Mouse (Mus musculus) ovary, adult 2 months (tissue): ENCODE data around the gene Sac3d1. TPM values are rescaled to one million over a fixed set of nuclear protein-coding genes. Genes with fewer than 3 reads are reported as not detected.

Experiments
- polyA plus RNA-seq: library from polyadenylated mRNA; depleted of rRNA; stranded (reverse); fragments of >200 nt; gene quantifications from 2 replicates; pipeline ENCODE4 v1.2.3, GENCODE M21; 2012; rRNA removed

Gene Sac3d1
- 95.3 and 147 TPM in 2 replicates for polyA plus RNA-seq

DNA sequence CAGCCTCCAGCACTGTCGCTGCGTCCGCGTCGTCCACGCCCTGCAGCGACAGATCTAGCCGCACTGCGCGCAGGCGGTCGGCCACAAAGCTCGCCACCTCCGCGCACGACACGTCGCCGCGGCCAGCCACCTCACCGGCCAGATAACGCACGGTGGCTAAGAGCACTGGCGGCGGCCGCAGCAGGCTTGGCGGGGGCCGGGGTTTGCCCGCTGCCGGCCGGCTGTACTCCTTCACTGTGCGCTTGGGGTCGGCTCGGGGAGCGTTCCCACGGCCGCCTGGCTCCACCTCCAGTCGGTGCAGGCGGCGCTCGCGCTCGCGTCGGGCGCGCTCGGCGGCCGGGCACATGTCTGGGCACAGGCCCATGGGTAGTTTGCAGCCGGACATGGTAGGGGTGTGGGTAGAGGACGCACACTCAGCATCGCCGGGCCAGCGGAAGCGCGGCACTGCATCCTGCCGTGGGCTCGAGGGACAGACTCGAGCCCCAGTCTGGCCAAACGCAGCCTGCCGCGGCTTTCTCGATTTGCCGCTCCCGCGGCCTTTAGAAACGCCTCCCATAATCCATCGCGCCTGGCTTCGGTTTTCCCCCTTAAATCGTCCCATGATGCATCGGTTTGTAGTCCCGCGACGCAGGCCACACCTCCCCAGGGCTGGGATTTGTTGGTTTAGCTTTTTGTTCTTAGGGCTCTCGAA lies at the start of gene Sac3d1:
Gene Sac3d1, minus strand, starts transcription at position 665 of the 691 bp plus-strand sequence.

DNA sequence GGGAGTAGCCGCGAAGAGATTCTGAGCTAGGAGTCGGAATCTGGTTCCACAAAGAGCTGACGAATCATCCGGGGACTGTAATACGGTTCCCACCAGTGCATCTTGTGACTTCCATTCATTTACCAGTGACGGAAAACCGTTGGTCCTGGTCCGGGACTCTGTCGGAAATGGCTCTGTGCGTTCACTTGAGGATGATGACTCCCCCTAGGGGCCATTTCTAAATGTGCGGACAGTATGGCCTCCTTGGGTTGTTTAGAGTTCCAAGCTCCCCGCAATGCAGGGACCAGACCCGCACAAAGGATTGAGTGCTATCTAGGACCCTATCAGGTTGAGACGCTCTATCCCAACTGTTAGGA lies 22.9 kb upstream of the Sac3d1 start, which contains the start of gene Arl2:
Gene Arl2, minus strand, starts transcription at position 155 of the 356 bp plus-strand sequence.

DNA sequence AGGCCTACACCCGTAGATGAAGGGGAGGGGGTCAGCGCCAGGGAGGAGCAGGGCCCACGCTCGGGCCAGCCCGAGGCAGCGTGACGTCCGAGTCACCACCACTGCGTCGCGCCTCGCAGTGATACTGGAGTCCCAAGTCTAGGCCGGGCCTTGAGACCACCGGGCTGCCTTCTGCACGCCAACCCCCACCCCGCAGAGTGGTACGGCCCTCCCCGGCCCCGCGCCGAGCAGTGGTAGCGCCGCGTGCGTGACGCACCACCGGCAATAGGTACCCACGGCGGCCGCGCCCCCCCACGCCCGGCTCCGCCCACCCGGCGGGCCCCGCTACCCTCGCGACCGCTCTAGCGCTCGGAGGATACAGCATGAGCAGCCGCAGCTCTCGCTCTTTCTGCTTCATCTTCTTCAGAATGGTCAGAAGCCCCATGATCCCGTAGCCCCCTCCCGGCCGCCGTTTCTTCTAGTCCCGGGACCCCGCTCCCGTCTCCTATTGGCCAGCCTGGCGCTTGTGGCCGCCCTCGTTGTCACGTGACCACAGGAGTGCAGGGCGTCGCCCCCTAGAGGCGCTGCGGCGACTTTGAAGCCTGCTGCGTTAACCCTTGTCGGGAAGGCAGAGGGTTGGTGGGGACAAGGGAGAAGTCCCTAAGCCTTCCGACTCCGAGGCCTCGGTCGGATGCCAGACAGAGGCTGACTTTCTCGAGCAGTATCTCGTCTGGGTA lies 22.4 kb upstream of the Sac3d1 start, which contains the start of gene Batf2:
Gene Batf2, plus strand, starts transcription at position 306 of the 716 bp plus-strand sequence.

DNA sequence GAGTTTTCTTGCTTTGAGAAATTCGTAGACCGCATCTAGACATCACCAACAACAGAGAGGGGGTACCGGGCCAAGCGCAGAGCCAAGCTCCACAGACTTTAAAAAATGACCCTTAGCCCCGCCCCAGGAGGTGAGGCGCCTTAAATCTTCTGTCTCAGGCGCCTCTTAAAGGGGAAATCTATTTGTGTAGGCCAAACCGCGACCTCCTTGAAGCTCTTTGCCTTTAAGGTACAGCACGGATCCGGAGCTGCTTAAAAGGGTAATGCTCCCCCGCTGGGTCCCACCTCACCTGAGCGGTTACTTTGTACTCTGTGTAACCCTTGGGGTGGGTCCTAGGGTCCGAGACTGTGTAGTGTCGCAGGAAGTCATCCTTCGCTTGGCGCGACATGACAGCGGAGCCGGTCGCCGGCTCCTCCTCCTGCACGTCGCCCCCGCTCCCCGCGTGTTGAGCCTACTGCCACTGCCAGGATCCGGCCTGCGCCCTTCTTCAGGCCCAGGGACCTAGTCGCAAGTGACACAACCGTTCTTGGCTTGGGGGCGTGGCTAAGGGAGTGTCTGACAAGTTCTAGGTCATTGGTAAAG lies 9.4 kb upstream of the Sac3d1 start, which contains the start of gene Snx15:
Gene Snx15, minus strand, starts transcription at position 545 of the 582 bp plus-strand sequence.

DNA sequence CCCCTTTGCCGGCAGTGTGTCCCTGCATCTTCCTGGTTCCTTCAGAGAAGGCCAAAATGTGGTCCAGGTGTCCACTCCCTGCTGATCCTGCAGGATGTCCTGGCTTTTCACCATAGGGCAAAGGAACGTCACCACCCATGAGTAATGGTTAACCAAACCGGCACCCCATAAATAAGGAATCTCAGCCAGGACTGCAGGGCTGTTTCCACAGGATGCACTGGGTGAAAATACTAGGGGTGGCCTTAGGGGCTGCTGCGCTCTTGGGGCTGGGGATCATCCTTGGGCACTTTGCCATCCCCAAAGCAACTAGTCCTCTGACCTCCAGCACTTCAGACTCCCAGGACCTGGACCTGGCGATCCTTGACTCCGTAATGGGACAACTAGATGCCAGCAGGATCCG lies 12.9 kb downstream of the Sac3d1 start, which contains the start of gene Naaladl1:
Gene Naaladl1, plus strand, starts transcription at position 197 of the 400 bp plus-strand sequence.

DNA sequence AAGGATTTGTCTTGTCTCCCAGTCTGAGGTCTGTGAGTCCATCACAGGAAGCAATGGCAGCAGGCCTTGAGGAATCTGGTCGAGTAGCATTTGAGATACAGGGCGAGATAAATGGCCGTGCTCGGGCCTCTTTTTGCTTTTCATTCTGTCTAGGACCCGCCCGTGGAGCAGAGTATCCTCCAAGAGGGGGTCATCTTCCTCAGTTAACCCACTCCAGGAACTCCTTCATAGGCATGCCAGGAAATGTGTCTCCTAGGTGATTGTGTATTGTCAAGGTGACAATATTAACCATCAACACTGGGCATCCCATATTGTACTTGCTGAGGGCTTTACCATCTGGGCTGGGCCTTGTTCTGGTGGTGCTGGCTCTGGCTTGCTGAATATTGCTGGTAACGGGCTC lies 24.3 kb downstream of the Sac3d1 start, which contains the start of gene AC131692.1:
Gene AC131692.1, plus strand, starts transcription at position 301 of the 400 bp plus-strand sequence.

DNA sequence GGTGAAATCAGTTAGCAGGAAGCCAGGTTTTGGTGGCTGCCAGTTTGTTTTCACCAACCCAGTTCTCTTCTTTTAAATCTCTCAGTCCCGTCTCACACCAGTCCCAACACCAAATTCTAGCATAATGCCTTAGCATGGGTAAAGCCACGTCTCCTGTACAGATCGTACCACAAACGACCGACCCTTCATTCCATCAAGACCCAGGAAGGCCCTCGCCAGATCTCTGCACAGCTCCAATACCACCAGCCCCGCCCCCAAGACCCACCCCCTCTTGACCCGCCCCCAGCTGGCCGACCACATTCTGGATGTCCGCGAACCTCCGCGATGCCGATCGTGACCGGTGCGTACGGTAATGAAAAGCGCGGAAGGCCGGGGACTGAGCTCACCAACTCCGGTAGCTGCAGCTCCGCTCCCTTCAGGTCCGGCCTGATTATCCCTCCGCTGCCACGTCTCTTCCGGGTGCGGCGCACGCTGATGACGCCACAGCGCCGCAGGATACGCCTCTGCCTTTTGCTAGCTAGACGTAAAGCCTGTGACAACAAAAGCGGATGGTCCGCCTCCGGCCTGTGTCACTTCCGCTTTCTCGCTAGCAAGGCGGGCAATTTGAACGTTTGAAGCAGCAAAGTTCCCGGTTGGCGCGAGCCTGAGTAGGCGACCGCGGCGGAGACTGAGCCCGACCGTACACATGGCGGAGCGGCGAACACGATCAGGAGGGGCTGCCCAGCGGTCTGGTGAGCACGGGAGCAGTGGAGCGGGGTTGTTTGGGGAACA lies 33.8 kb downstream of the Sac3d1 start, which contains the start of the genes Zfpl1 and Cdca5:
Gene Zfpl1, minus strand, starts transcription at position 479 of the 771 bp plus-strand sequence.
Gene Cdca5, plus strand, starts transcription at position 506 of the 771 bp plus-strand sequence.

DNA sequence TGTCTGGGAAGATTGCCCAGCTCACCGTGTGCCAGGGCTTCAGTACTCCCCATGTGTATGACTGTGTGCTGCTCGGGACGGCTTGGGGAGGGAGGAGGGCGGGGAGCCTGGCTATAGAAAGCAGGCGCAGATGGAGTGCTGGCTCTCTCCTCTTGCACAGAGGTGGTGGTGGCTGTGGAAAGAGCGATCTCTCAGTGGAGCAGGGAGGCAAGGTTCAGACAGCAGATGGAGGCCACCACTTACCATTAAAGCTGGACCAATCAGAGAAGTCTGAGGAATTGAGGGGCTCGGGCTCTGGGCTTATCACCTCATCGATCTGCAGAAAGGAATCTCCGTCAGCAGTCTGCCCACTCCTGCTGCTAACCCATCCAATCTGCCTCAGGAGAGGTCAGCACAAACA lies 36.3 kb downstream of the Sac3d1 start, which contains the start of gene Gm28374:
Gene Gm28374, minus strand, starts transcription at position 101 of the 400 bp plus-strand sequence.

DNA sequence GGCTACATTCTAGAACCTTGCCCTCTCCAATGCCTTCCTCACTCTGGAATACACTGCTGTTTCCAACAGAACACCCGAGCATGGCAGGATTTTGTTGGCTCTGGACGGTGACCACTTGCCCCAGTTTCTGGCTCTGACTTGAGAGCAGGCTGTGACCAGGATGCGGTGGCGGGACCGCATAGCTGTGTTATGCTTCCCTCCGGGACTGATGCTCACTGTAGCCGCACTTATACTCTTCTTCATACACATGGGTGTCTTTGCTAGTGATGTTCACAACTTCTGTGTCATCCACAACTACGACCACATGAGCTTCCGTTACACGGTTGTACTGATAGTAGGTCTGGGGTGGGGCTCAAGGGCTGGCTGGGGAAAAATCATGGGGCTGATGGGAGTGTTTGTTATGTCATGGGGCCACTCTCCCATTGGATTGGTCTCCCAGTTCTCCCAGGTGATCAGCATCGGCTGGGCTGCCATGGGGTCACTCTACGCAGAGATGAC lies 38.4 kb downstream of the Sac3d1 start, which contains the start of gene Tmem262:
Gene Tmem262, plus strand, starts transcription at position 51 of the 498 bp plus-strand sequence.

DNA sequence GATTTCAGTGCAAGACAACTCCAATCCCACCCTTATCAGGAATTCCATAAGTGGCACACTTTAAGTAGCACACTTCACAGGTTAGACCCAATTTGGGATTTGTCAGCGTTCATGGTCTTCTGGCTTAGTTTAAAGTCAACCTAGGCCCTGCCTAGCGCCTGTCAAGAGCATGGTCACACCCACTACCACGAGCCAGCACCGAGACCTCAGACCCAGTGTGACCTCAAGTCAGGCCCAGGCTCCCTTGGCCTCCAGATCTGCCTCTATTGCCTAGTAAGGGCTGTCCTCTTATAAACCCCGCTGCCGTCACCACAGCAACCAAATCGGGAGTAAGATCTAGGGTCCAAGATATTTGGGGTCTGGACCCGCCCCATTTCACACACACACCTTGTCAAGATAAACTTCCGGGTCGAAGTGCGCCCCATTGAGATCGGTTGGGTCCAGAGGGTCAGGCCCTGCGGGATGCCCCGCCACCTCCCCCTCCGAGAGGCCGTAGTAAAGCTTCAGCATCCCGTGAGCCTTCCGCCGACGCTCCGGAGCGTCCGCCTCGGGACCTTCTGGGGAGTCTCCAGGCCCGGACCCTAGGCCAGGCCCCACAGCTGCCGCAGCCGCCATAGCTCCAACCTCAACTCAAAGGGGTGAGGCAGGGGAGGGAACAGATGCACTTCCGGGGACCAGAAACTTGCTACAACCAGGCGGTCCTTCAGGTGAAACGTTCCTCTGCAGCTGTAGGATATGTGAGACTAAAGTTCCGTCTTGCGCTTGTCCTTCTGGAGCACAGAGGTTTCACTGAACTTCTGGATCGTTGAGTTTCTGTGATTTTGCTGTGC lies 41.7 kb downstream of the Sac3d1 start, which contains the start of gene Vps51:
Gene Vps51, minus strand, starts transcription at position 668 of the 830 bp plus-strand sequence.

DNA sequence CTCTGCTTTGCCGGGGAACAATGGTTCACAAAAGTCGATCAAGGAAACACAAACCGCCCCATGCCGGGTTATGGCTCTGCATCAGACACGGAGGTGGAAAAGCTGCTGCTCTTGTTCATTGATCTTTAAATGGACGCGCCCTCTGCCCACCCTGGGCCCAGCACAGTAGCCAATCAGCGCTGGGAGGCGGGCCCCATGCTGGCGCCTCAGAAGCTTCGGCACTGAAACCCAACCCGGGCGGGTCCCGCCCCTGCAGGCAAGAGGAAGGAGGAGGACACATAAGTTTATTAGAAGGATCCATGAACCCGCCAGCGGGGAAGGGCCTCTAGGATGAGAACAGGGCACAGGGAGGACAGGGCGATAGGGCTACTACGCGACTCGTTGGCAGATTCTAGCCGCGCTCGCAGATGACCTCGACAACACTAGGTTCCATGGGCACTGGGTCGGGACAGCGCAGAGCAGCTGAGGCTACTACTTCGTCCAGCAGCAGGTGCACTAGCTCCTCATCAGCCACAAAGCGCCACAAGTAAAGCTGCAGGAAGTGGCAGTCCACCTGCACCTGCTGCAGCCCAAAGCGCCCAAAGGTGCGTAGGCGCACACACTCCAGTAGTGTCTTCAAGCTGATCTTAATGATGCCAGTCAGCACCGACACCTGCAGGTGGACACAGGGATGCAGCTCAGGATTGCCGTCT lies 50.6 kb downstream of the Sac3d1 start, which contains the start of gene Tm7sf2:
Gene Tm7sf2, minus strand, starts transcription at position 650 of the 692 bp plus-strand sequence.

Other genes starting within 250 kb of the Sac3d1 start
- gene Frmd8, start 243.4 kb downstream of the Sac3d1 start, polyA plus RNA-seq, result 28.5 and 32.7 TPM in 2 replicates
- gene Slc25a45, start 240.8 kb downstream of the Sac3d1 start, polyA plus RNA-seq, result 16.3 and 25.9 TPM in 2 replicates
- 0.72 and 0.84 TPM in 2 replicates for gene Tigd3, start 224.5 kb downstream of the Sac3d1 start, polyA plus RNA-seq
- gene Dpf2, start 205.6 kb downstream of the Sac3d1 start, polyA plus RNA-seq, result 104 and 124 TPM in 2 replicates
- gene Cdc42ep2, start 193.8 kb downstream of the Sac3d1 start, polyA plus RNA-seq, result 8.6 and 9.2 TPM in 2 replicates
- 29.1 and 51.7 TPM in 2 replicates for gene Pola2, start 154.4 kb downstream of the Sac3d1 start, polyA plus RNA-seq
- not detected in 2 replicates for gene Slc22a20, start 132.5 kb downstream of the Sac3d1 start, polyA plus RNA-seq
- 43.3 and 43.5 TPM in 2 replicates for gene Capn1, start 102.8 kb downstream of the Sac3d1 start, polyA plus RNA-seq
- gene Syvn1, start 72.1 kb downstream of the Sac3d1 start, polyA plus RNA-seq, result 67.4 and 71.4 TPM in 2 replicates
- 18.5 and 22.7 TPM in 2 replicates for gene Mrpl49, start 60.9 kb downstream of the Sac3d1 start, polyA plus RNA-seq
- 2,067 and 2,719 TPM in 2 replicates for gene Fau, start 60.8 kb downstream of the Sac3d1 start, polyA plus RNA-seq
- 98.8 and 129 TPM in 2 replicates for gene Znhit2, start 57.5 kb downstream of the Sac3d1 start, polyA plus RNA-seq
- 64.3 and 73.1 TPM in 2 replicates for gene Tm7sf2, start 50.3 kb downstream of the Sac3d1 start, polyA plus RNA-seq
- gene Vps51, start 41.4 kb downstream of the Sac3d1 start, polyA plus RNA-seq, result 102 and 114 TPM in 2 replicates
- not detected in 2 replicates for gene Tmem262, start 38.6 kb downstream of the Sac3d1 start, polyA plus RNA-seq
- 0.52 and 0.77 TPM in 2 replicates for gene Gm28374, start 36.4 kb downstream of the Sac3d1 start, polyA plus RNA-seq
- gene Zfpl1, start 33.7 kb downstream of the Sac3d1 start, polyA plus RNA-seq, result 107 and 147 TPM in 2 replicates
- gene Cdca5, start 33.7 kb downstream of the Sac3d1 start, polyA plus RNA-seq, result 5.0 and 7.6 TPM in 2 replicates
- not detected in 2 replicates for gene AC131692.1, start 24.2 kb downstream of the Sac3d1 start, polyA plus RNA-seq
- 0.57 and 0.89 TPM in 2 replicates for gene Naaladl1, start 12.9 kb downstream of the Sac3d1 start, polyA plus RNA-seq
- gene Snx15, start 9.7 kb upstream of the Sac3d1 start, polyA plus RNA-seq, result 30.1 and 33.9 TPM in 2 replicates
- 5.3 and 8.6 TPM in 2 replicates for gene Batf2, start 22.3 kb upstream of the Sac3d1 start, polyA plus RNA-seq
- 157 and 174 TPM in 2 replicates for gene Arl2, start 22.9 kb upstream of the Sac3d1 start, polyA plus RNA-seq
- gene Majin, start 65.7 kb upstream of the Sac3d1 start, polyA plus RNA-seq, result 0.44 and 0.75 TPM in 2 replicates
- 58.5 and 77.5 TPM in 2 replicates for gene Gpha2, start 107.7 kb upstream of the Sac3d1 start, polyA plus RNA-seq
- 108 and 236 TPM in 2 replicates for gene Ppp2r5b, start 117.2 kb upstream of the Sac3d1 start, polyA plus RNA-seq
- gene Atg2a, start 123.0 kb upstream of the Sac3d1 start, polyA plus RNA-seq, result 59.3 and 62.5 TPM in 2 replicates
- gene Ehd1, start 158.1 kb upstream of the Sac3d1 start, polyA plus RNA-seq, result 255 and 442 TPM in 2 replicates
- gene Cdc42bpg, start 187.8 kb upstream of the Sac3d1 start, polyA plus RNA-seq, result 22.0 and 23.7 TPM in 2 replicates
- 91.9 and 113 TPM in 2 replicates for gene Men1, start 216.3 kb upstream of the Sac3d1 start, polyA plus RNA-seq
- 169 and 208 TPM in 2 replicates for gene Map4k2, start 222.5 kb upstream of the Sac3d1 start, polyA plus RNA-seq
- 206 and 238 TPM in 2 replicates for gene Sf1, start 245.0 kb upstream of the Sac3d1 start, polyA plus RNA-seq